Mouse (Mus musculus) heart, embryonic 13.5 days (tissue): ENCODE results near the gene Nkiras2. TPM values are rescaled to one million over a fixed set of nuclear protein-coding genes. Genes with fewer than 3 reads are reported as not detected.
A peak's percentile ranks its signal among the peaks of the same experiment; 100 is the strongest.
"Not testable (repeated sequence)": the region's sequence is repeated elsewhere in the genome, so short reads cannot be mapped to it uniquely, and the experiment has no call there.

Source experiments
- ATAC-seq: fragments of 200-750 bp; cut with Nextera tagmentation; 2 replicates; pipeline ENCODE4 v1.8.0; 2017; ENCODE audit warnings: moderate TSS enrichment; ENCODE audit not compliant: insufficient number of reproducible peaks, low FRiP score, low TSS enrichment; ENCODE audit errors: extremely low read depth
- H3K27ac ChIP-seq: fragments of 300-500 bp; sonication (generic); replicated peaks from 2 replicates; pipeline ENCODE4 v1.5.1; 2015; ENCODE audit warnings: moderate library complexity, mild to moderate bottlenecking, inconsistent platforms
- H3K27me3 ChIP-seq: fragments of 300-500 bp; sonication (generic); replicated peaks from 2 replicates; pipeline ENCODE4 v1.6.1; 2015; ENCODE audit warnings: mild to moderate bottlenecking, inconsistent platforms
- H3K36me3 ChIP-seq: fragments of 300-500 bp; sonication (generic); 2 replicates; pipeline ENCODE4 v1.6.1; 2015; ENCODE audit warnings: mild to moderate bottlenecking, inconsistent platforms
- H3K4me1 ChIP-seq: fragments of 300-500 bp; sonication (generic); 2 replicates; pipeline ENCODE4 v1.6.1; 2015; ENCODE audit warnings: inconsistent platforms
- H3K4me2 ChIP-seq: fragments of 300-500 bp; sonication (generic); 2 replicates; pipeline ENCODE4 v1.6.1; 2015; ENCODE audit warnings: inconsistent platforms, mild to moderate bottlenecking, moderate library complexity
- H3K4me3 ChIP-seq: fragments of 300-500 bp; sonication (generic); 2 replicates; pipeline ENCODE4 v1.5.1; 2015; ENCODE audit warnings: moderate library complexity, mild to moderate bottlenecking, inconsistent platforms
- H3K9ac ChIP-seq: fragments of 300-500 bp; sonication (generic); 2 replicates; pipeline ENCODE4 v1.6.1; 2015; ENCODE audit warnings: inconsistent platforms, mild to moderate bottlenecking, moderate library complexity
- H3K9me3 ChIP-seq: fragments of 300-500 bp; sonication (generic); 2 replicates; pipeline ENCODE4 v1.6.1; 2016; ENCODE audit warnings: inconsistent platforms
- WGBS: fragments of 180-500 bp; shearing (Covaris S2); methylation state at CpG from one replicate; pipeline ENCODE4 v1.1.7; 2015; ENCODE audit warnings: mixed read lengths; 5-methylcytosine and 5-hydroxymethylcytosine counted together
- polyA plus RNA-seq: library from polyadenylated mRNA; unstranded; fragments of >200 nt; fragmentation: Nextera tagmentation; extraction: Ambion mirVana; gene quantifications from 2 replicates; pipeline ENCODE4 v1.2.1, GENCODE M21; 2015

The Nkiras2 gene
- polyA plus RNA-seq, 1 experiment from 2014 or later: 67.3 TPM

- Histone ChIP-seq H3K4me2 (peak overlapping the region; percentile 79), H3K4me3 (peak overlapping the region; percentile 52), H3K9me3 (no peaks in the 10 kb centered on the region), H3K9ac (peak overlapping the region; percentile 71), H3K36me3 (no peaks in the 10 kb centered on the region), H3K27me3 (peaks cover 74% of the 10 kb centered on the region), H3K27ac (no peak overlapping the region), H3K4me1 (peaks cover 11% of the 10 kb centered on the region)
- ATAC-seq: no peak
- WGBS: 7% methylated on average over 52 of the region's 52 CpGs
Measured at GRCm38 (mm10) chr11:100640159-100640906, 21.3 kb downstream of the Nkiras2 start.

DNA sequence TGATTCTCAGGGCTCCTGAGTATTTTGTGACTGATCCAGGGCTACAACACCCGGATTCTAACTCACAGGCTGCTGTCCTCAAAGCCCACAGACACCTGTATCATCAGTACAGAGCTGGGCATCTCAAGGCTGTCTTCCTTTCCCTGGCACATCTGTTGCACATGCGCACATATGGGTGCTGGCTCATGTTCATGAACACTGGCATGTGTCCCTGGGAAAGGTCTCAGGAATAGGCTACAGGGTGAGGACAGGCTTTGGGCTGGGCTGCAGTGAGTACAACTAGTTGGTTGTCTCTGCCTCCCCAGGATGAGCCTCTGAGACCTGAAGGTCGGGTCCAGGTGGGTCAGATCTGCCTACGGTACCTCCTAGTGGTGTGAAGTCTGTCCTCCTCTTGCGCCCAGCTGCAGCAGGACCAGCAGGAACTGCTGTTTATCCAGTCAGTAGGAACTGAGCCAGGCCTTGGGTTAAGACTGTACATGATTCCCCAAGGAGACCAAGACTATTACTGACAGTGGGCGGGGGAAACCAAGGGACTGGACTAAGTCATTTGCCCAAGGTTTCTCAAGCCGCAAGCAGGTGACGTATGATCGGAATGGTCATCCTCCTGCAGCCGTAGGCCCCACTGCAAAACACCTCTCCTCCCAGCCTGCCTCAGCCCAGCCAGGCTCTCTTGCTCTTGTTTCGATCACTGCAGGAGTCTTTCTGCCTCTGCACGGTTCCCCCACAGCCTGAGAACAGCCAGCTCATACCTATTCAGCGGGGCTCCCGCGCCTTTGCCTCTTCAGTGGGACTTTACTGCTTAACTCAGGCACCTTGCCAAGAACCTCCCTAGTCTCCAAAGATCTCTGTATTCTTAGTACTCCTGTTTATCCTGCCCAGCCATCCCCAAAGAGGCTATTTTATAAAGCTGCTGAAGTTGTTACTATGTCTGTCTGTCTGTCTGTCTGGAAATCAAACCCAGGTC, 24.9 kb downstream of the Nkiras2 start:
- ATAC-seq: no peak
- WGBS: 64% methylated on average over 15 of the region's 15 CpGs

GRCm38 (mm10) chr11:100646265-100646664, 27.2 kb downstream of the Nkiras2 start:
- Histone ChIP-seq H3K4me1 (no peaks in the 10 kb centered on the region), H3K9me3 (no peaks in the 10 kb centered on the region), H3K4me2 (no peak overlapping the region), H3K27me3 (peaks cover 53% of the 10 kb centered on the region), H3K27ac (no peak overlapping the region), H3K9ac (no peak overlapping the region), H3K4me3 (no peak overlapping the region), H3K36me3 (no peaks in the 10 kb centered on the region)
- 6% methylated on average over 1 of the region's 1 CpGs for WGBS
- ATAC-seq: no peak

More for the DNA sequence above, 24.9 kb downstream of the Nkiras2 start:
- Histone ChIP-seq H3K36me3 (no peaks in the 10 kb centered on the region), H3K4me2 (no peak overlapping the region), H3K27ac (no peak overlapping the region), H3K9me3 (no peaks in the 10 kb centered on the region), H3K9ac (no peak overlapping the region), H3K4me1 (peaks cover 11% of the 10 kb centered on the region), H3K27me3 (peaks cover 55% of the 10 kb centered on the region), H3K4me3 (no peak overlapping the region)

GRCm38 (mm10) chr11:100648405-100648804, 29.4 kb downstream of the Nkiras2 start:
- H3K9ac ChIP-seq: no peak overlapping the region
- peaks cover 48% of the 10 kb centered on the region for H3K27me3 ChIP-seq
- no peak overlapping the region for H3K4me3 ChIP-seq
- peaks cover 4% of the 10 kb centered on the region; the same call in 1 of the 2 replicates for H3K4me1 ChIP-seq
- 85% methylated on average over 8 of the region's 8 CpGs for WGBS
- no peaks in the 10 kb centered on the region for H3K36me3 ChIP-seq
- H3K9me3 ChIP-seq: no peaks in the 10 kb centered on the region
- no peak overlapping the region for H3K4me2 ChIP-seq
- ATAC-seq: no peak
- H3K27ac ChIP-seq: no peak overlapping the region

DNA sequence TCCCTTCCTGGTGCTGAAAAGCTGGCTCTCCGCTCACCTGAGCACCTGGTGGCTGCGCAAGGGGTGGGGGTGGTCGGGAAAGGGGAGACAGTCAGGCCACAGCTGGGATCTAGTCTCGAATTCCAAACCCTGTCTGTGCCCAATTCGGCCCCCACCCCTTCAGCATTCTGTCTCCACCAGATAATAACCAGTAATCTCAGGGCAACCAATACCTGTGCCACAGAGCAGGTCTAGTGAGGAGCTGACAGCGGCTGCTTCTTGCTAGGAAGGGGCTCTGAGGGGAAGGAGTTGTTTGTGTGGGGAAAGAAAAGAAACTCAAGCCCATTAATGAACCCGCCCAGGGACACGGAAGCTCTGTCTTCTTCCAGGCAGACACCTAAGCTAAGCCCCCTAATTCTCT, 32.2 kb downstream of the Nkiras2 start:
- H3K4me1 ChIP-seq: peaks cover 6% of the 10 kb centered on the region
- H3K27ac ChIP-seq: no peak overlapping the region
- no peaks in the 10 kb centered on the region for H3K9me3 ChIP-seq
- H3K4me2 ChIP-seq: no peak overlapping the region
- no peaks in the 10 kb centered on the region for H3K36me3 ChIP-seq
- no peak overlapping the region for H3K4me3 ChIP-seq
- ATAC-seq: no peak
- 10% methylated on average over 8 of the region's 8 CpGs for WGBS
- no peak overlapping the region for H3K9ac ChIP-seq
- peaks cover 41% of the 10 kb centered on the region for H3K27me3 ChIP-seq

DNA sequence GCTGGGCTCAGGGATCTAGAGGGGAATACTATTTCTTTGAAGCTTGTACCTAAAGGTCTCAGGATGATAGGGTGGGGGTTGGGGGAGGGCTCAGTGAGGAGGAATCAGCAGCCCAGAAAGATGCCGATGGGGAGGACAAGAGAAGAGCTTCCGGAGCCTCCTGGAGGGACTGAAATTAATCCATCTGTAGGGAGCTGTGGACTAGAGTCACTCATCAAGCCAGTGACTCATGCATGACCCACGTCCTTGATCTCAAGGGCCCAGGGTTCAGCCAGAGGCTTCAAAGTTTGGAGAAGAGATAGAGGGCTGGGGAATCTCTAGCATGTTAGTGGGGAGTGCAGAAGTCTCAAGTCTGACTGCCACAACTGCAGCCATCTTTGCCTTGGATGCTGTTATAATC, 32.7 kb downstream of the Nkiras2 start:
- no peak for ATAC-seq
- peaks cover 12% of the 10 kb centered on the region for H3K4me1 ChIP-seq
- no peak overlapping the region for H3K4me2 ChIP-seq
- peaks cover 41% of the 10 kb centered on the region for H3K27me3 ChIP-seq
- no peak overlapping the region for H3K4me3 ChIP-seq
- H3K9me3 ChIP-seq: no peaks in the 10 kb centered on the region
- no peak overlapping the region for H3K27ac ChIP-seq
- H3K9ac ChIP-seq: no peak overlapping the region
- 17% methylated on average over 3 of the region's 3 CpGs for WGBS
- H3K36me3 ChIP-seq: no peaks in the 10 kb centered on the region

DNA sequence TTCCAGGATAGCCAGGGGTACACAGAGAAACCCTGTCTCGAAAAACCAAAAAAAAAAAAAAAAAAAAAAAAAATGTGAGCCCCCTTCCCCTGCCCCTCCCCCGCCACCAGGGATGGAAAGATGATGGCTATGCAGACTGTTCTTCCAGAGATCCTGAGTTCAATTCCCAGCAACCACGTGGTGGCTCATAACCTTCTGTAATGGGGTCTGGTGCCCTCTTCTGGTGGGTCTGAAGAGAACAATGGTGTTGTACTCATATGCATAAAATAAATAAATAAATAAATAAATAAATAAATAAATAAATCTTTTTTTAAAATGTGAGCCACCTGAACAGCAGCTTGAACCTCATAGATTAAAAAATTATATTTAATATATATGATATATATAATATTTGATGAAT, 36.5 kb downstream of the Nkiras2 start:
- ATAC-seq: not testable (repeated sequence)
- WGBS: 62% methylated on average over 3 of the region's 3 CpGs
- peaks cover 29% of the 10 kb centered on the region for H3K4me1 ChIP-seq

GRCm38 (mm10) chr11:100656458-100656857, 37.4 kb downstream of the Nkiras2 start:
- no peak overlapping the region for H3K4me3 ChIP-seq
- H3K27ac ChIP-seq: no peak overlapping the region
- no peak for ATAC-seq
- peaks cover 29% of the 10 kb centered on the region for H3K4me1 ChIP-seq
- WGBS: 8% methylated on average over 6 of the region's 6 CpGs
- peak overlapping the region; percentile 51 for H3K4me2 ChIP-seq
- no peaks in the 10 kb centered on the region for H3K9me3 ChIP-seq
- peaks cover 12% of the 10 kb centered on the region for H3K27me3 ChIP-seq
- peak overlapping the region; percentile 33 for H3K9ac ChIP-seq
- H3K36me3 ChIP-seq: no peaks in the 10 kb centered on the region

More for the DNA sequence above, 36.5 kb downstream of the Nkiras2 start:
- H3K4me3 ChIP-seq, H3K36me3 ChIP-seq, H3K27ac ChIP-seq, H3K4me2 ChIP-seq, H3K9me3 ChIP-seq, H3K9ac ChIP-seq: not testable (repeated sequence)
- H3K27me3 ChIP-seq: peaks cover 20% of the 10 kb centered on the region

- H3K27ac ChIP-seq: no peak overlapping the region
- no peaks in the 10 kb centered on the region for H3K27me3 ChIP-seq
- no peak overlapping the region for H3K4me3 ChIP-seq
- no peaks in the 10 kb centered on the region for H3K9me3 ChIP-seq
- no peak overlapping the region for H3K4me2 ChIP-seq
- H3K4me1 ChIP-seq: peaks cover 26% of the 10 kb centered on the region
- WGBS: 63% methylated on average over 10 of the region's 10 CpGs
- ATAC-seq: no peak
- no peak overlapping the region for H3K9ac ChIP-seq
- no peaks in the 10 kb centered on the region for H3K36me3 ChIP-seq
Measured at GRCm38 (mm10) chr11:100659806-100660205, 40.8 kb downstream of the Nkiras2 start.

GRCm38 (mm10) chr11:100671049-100671448, 52.0 kb downstream of the Nkiras2 start:
- H3K9ac ChIP-seq: no peak overlapping the region
- 83% methylated on average over 1 of the region's 1 CpGs for whole genome bisulfite sequencing

GRCm38 (mm10) chr11:100671956-100672355, 52.9 kb downstream of the Nkiras2 start:
- Histone ChIP-seq H3K4me2 (no peak overlapping the region), H3K9me3 (no peaks in the 10 kb centered on the region), H3K9ac (no peak overlapping the region), H3K4me3 (no peak overlapping the region), H3K27ac (no peak overlapping the region), H3K27me3 (peaks cover 44% of the 10 kb centered on the region), H3K4me1 (peaks cover 18% of the 10 kb centered on the region), H3K36me3 (no peaks in the 10 kb centered on the region)
- no peak for ATAC-seq
- WGBS: 17% methylated on average over 2 of the region's 2 CpGs

More at GRCm38 (mm10) chr11:100671049-100671448, 52.0 kb downstream of the Nkiras2 start:
- H3K4me2 ChIP-seq: no peak overlapping the region
- H3K27ac ChIP-seq: no peak overlapping the region
- H3K36me3 ChIP-seq: no peaks in the 10 kb centered on the region
- peaks cover 18% of the 10 kb centered on the region for H3K4me1 ChIP-seq
- H3K27me3 ChIP-seq: peaks cover 44% of the 10 kb centered on the region
- ATAC-seq: no peak
- H3K4me3 ChIP-seq: no peak overlapping the region
- H3K9me3 ChIP-seq: no peaks in the 10 kb centered on the region
